Mouse (Mus musculus): ENCODE results near the gene Gucy1b2. TPM values are rescaled to one million over a fixed set of nuclear protein-coding genes. Genes with fewer than 3 reads are reported as not detected.

Gene Gucy1b2
- polyA plus RNA-seq, 1 experiment from 2014 or later, result 0.08 TPM

- no peak overlapping the region for H3K4me3 ChIP-seq (ENCODE audit: low read depth, low read length)
- no peak overlapping the region for H3K9ac ChIP-seq (ENCODE audit: low read length)
- WGBS, result 89% methylated on average over 2 of the region's 2 CpGs
- no peak overlapping the region for H3K27ac ChIP-seq (ENCODE audit: low read depth, low read length)
- no peaks in the 10 kb centered on the region for H3K4me1 ChIP-seq (ENCODE audit: control insufficient read depth, insufficient read depth, low read length)
- H3K9me3 ChIP-seq (ENCODE audit: control insufficient read depth, low read length), result no peaks in the 10 kb centered on the region
- no peak overlapping the region for H3K4me2 ChIP-seq (ENCODE audit: low read depth)
- ATAC-seq (ENCODE audit: insufficient read depth, low FRiP score, low TSS enrichment) (no peak), DNase-seq (ENCODE audit: low spot score) (no peak)
- H3K27me3 ChIP-seq (ENCODE audit: control insufficient read depth, insufficient read depth, low read length), result no peaks in the 10 kb centered on the region
- no peaks in the 10 kb centered on the region for H3K36me3 ChIP-seq (ENCODE audit: control insufficient read depth, insufficient read depth, low read length)
These were observed 18.3 kb downstream of the Gucy1b2 start for GRCm38 (mm10) chr14:62437806-62438205.

- Histone ChIP-seq H3K4me3 (ENCODE audit: low read depth, low read length) (no peak overlapping the region), H3K9ac (ENCODE audit: low read length) (no peak overlapping the region), H3K9me3 (ENCODE audit: control insufficient read depth, low read length) (no peaks in the 10 kb centered on the region), H3K4me2 (ENCODE audit: low read depth) (no peak overlapping the region), H3K4me1 (ENCODE audit: control insufficient read depth, insufficient read depth, low read length) (no peaks in the 10 kb centered on the region), H3K27ac (ENCODE audit: low read depth, low read length) (no peak overlapping the region), H3K36me3 (ENCODE audit: control insufficient read depth, insufficient read depth, low read length) (no peaks in the 10 kb centered on the region), H3K27me3 (ENCODE audit: control insufficient read depth, insufficient read depth, low read length) (no peaks in the 10 kb centered on the region)
- ATAC-seq (ENCODE audit: insufficient read depth, low FRiP score, low TSS enrichment), result no peak
- 89% methylated on average over 2 of the region's 2 CpGs for WGBS
- DNase-seq (ENCODE audit: low spot score), result no peak
These were observed 30.8 kb downstream of the Gucy1b2 start for GRCm38 (mm10) chr14:62425277-62425691.

GRCm38 (mm10) chr14:62422265-62422664, 33.8 kb downstream of the Gucy1b2 start:
- 79% methylated on average over 4 of the region's 4 CpGs for WGBS
- H3K27me3 ChIP-seq (ENCODE audit: control insufficient read depth, insufficient read depth, low read length), result no peaks in the 10 kb centered on the region
- no peak overlapping the region for H3K9ac ChIP-seq (ENCODE audit: low read length)
- H3K36me3 ChIP-seq (ENCODE audit: control insufficient read depth, insufficient read depth, low read length), result no peaks in the 10 kb centered on the region
- H3K4me2 ChIP-seq (ENCODE audit: low read depth), result no peak overlapping the region
- no peak overlapping the region for H3K27ac ChIP-seq (ENCODE audit: low read depth, low read length)
- H3K4me3 ChIP-seq (ENCODE audit: low read depth, low read length), result no peak overlapping the region
- no peaks in the 10 kb centered on the region for H3K4me1 ChIP-seq (ENCODE audit: control insufficient read depth, insufficient read depth, low read length)
- DNase-seq (ENCODE audit: low spot score), result no peak
- no peak for ATAC-seq (ENCODE audit: insufficient read depth, low FRiP score, low TSS enrichment)
- no peaks in the 10 kb centered on the region for H3K9me3 ChIP-seq (ENCODE audit: control insufficient read depth, low read length)

- DNase-seq (ENCODE audit: low spot score), result no peak
These were observed 38.6 kb downstream of the Gucy1b2 start for GRCm38 (mm10) chr14:62417501-62417900.

GRCm38 (mm10) chr14:62416742-62417134, 39.4 kb downstream of the Gucy1b2 start:
- H3K27ac ChIP-seq (ENCODE audit: low read depth, low read length), result no peak overlapping the region
- no peak for ATAC-seq (ENCODE audit: insufficient read depth, low FRiP score, low TSS enrichment)

More at GRCm38 (mm10) chr14:62417501-62417900, 38.6 kb downstream of the Gucy1b2 start:
- H3K4me1 ChIP-seq (ENCODE audit: control insufficient read depth, insufficient read depth, low read length), result peaks cover 4% of the 10 kb centered on the region; the same call in 1 of the 2 replicates
- H3K9ac ChIP-seq (ENCODE audit: low read length), result no peak overlapping the region
- no peak overlapping the region for H3K27ac ChIP-seq (ENCODE audit: low read depth, low read length)
- no peaks in the 10 kb centered on the region for H3K36me3 ChIP-seq (ENCODE audit: control insufficient read depth, insufficient read depth, low read length)
- 91% methylated on average over 3 of the region's 3 CpGs for WGBS
- no peak overlapping the region for H3K4me2 ChIP-seq (ENCODE audit: low read depth)
- no peak for ATAC-seq (ENCODE audit: insufficient read depth, low FRiP score, low TSS enrichment)
- H3K9me3 ChIP-seq (ENCODE audit: control insufficient read depth, low read length), result no peaks in the 10 kb centered on the region
- H3K4me3 ChIP-seq (ENCODE audit: low read depth, low read length), result no peak overlapping the region
- no peaks in the 10 kb centered on the region for H3K27me3 ChIP-seq (ENCODE audit: control insufficient read depth, insufficient read depth, low read length)

GRCm38 (mm10) chr14:62416007-62416741, 39.9 kb downstream of the Gucy1b2 start:
- peaks cover 4% of the 10 kb centered on the region; the same call in 1 of the 2 replicates for H3K4me1 ChIP-seq (ENCODE audit: control insufficient read depth, insufficient read depth, low read length)
- ATAC-seq (ENCODE audit: insufficient read depth, low FRiP score, low TSS enrichment) (peak; percentile 41; the same call in 1 of the 2 replicates), DNase-seq (ENCODE audit: low spot score) (no peak)
- 34% methylated on average over 7 of the region's 7 CpGs for WGBS
- no peak overlapping the region for H3K9ac ChIP-seq (ENCODE audit: low read length)
- no peak overlapping the region for H3K4me2 ChIP-seq (ENCODE audit: low read depth)
- no peak overlapping the region for H3K27ac ChIP-seq (ENCODE audit: low read depth, low read length)
- no peaks in the 10 kb centered on the region for H3K9me3 ChIP-seq (ENCODE audit: control insufficient read depth, low read length)
- H3K36me3 ChIP-seq (ENCODE audit: control insufficient read depth, insufficient read depth, low read length), result no peaks in the 10 kb centered on the region
- no peak overlapping the region for H3K4me3 ChIP-seq (ENCODE audit: low read depth, low read length)
- H3K27me3 ChIP-seq (ENCODE audit: control insufficient read depth, insufficient read depth, low read length), result no peaks in the 10 kb centered on the region

More at GRCm38 (mm10) chr14:62416742-62417134, 39.4 kb downstream of the Gucy1b2 start:
- DNase-seq (ENCODE audit: low spot score), result no peak
- Histone ChIP-seq H3K9ac (ENCODE audit: low read length) (no peak overlapping the region), H3K4me2 (ENCODE audit: low read depth) (no peak overlapping the region), H3K9me3 (ENCODE audit: control insufficient read depth, low read length) (no peaks in the 10 kb centered on the region), H3K27me3 (ENCODE audit: control insufficient read depth, insufficient read depth, low read length) (no peaks in the 10 kb centered on the region), H3K36me3 (ENCODE audit: control insufficient read depth, insufficient read depth, low read length) (no peaks in the 10 kb centered on the region), H3K4me3 (ENCODE audit: low read depth, low read length) (no peak overlapping the region), H3K4me1 (ENCODE audit: control insufficient read depth, insufficient read depth, low read length) (peaks cover 4% of the 10 kb centered on the region; the same call in 1 of the 2 replicates)
- WGBS, result 67% methylated on average over 1 of the region's 1 CpGs

GRCm38 (mm10) chr14:62395346-62395745, 60.7 kb downstream of the Gucy1b2 start:
- Histone ChIP-seq H3K27ac (ENCODE audit: low read depth, low read length) (no peak overlapping the region), H3K4me2 (ENCODE audit: low read depth) (no peak overlapping the region), H3K4me1 (ENCODE audit: control insufficient read depth, insufficient read depth, low read length) (no peaks in the 10 kb centered on the region; the same call in 1 of the 2 replicates), H3K27me3 (ENCODE audit: control insufficient read depth, insufficient read depth, low read length) (no peaks in the 10 kb centered on the region), H3K36me3 (ENCODE audit: control insufficient read depth, insufficient read depth, low read length) (no peaks in the 10 kb centered on the region), H3K9me3 (ENCODE audit: control insufficient read depth, low read length) (no peaks in the 10 kb centered on the region), H3K4me3 (ENCODE audit: low read depth, low read length) (no peak overlapping the region), H3K9ac (ENCODE audit: low read length) (no peak overlapping the region)
- ATAC-seq (ENCODE audit: insufficient read depth, low FRiP score, low TSS enrichment), result no peak
- no peak for DNase-seq (ENCODE audit: low spot score)
- 85% methylated on average over 2 of the region's 2 CpGs for WGBS

- DNase-seq (ENCODE audit: low spot score), result no peak
- no peak overlapping the region for H3K27ac ChIP-seq (ENCODE audit: low read depth, low read length)
- no peak overlapping the region for H3K4me2 ChIP-seq (ENCODE audit: low read depth)
- no peak overlapping the region for H3K9ac ChIP-seq (ENCODE audit: low read length)
- no peaks in the 10 kb centered on the region for H3K27me3 ChIP-seq (ENCODE audit: control insufficient read depth, insufficient read depth, low read length)
- WGBS, result 51% methylated on average over 4 of the region's 4 CpGs
- H3K9me3 ChIP-seq (ENCODE audit: control insufficient read depth, low read length), result no peaks in the 10 kb centered on the region
- H3K4me1 ChIP-seq (ENCODE audit: control insufficient read depth, insufficient read depth, low read length), result no peaks in the 10 kb centered on the region
- no peaks in the 10 kb centered on the region for H3K36me3 ChIP-seq (ENCODE audit: control insufficient read depth, insufficient read depth, low read length)
- ATAC-seq (ENCODE audit: insufficient read depth, low FRiP score, low TSS enrichment), result no peak
- no peak overlapping the region for H3K4me3 ChIP-seq (ENCODE audit: low read depth, low read length)
These were observed 63.3 kb downstream of the Gucy1b2 start for GRCm38 (mm10) chr14:62392754-62393153.

All from neural tube, embryonic 11.5 days (tissue).